Mouse (Mus musculus) CH12.LX (cell line): Measurements from ENCODE around the gene Palm2.

Source experiments
- CTCF ChIP-seq, 2 experiments: IDR thresholded peaks in 1 of 2; conservative IDR thresholded peaks in 1 of 2; 2 replicates each; pipeline ENCODE4 v1.5.1; 2011 to 2012; ENCODE audit warnings: low read depth in 2 of 2, low read length in 2 of 2, improper control_type of control experiment in 1 of 2, inconsistent platforms in 1 of 2, mild to moderate bottlenecking in 1 of 2, moderate library complexity in 1 of 2
- E2F4 ChIP-seq: IDR thresholded peaks from 2 replicates; pipeline ENCODE4 v1.6.1; 2011; ENCODE audit warnings: low read depth, low read length, improper control_type of control experiment; ENCODE audit not compliant: insufficient replicate concordance
- EP300 ChIP-seq: IDR thresholded peaks from 2 replicates; pipeline ENCODE4 v1.6.1; 2011; ENCODE audit warnings: low read length, improper control_type of control experiment
- JUND ChIP-seq: conservative IDR thresholded peaks from 2 replicates; pipeline ENCODE4 v1.6.1; 2011; ENCODE audit warnings: low read depth, low read length, improper control_type of control experiment
- MEF2A ChIP-seq: IDR thresholded peaks from 2 replicates; pipeline ENCODE4 v1.6.1; 2014; ENCODE audit warnings: low read depth, mild to moderate bottlenecking, inconsistent platforms, low read length, improper control_type of control experiment, borderline replicate concordance
- MYC ChIP-seq: IDR thresholded peaks from 2 replicates; pipeline ENCODE4 v1.6.1; 2011; ENCODE audit warnings: low read depth, mild to moderate bottlenecking, improper control_type of control experiment, low read length
- NRF1 ChIP-seq: IDR thresholded peaks from 2 replicates; pipeline ENCODE4 v1.6.1; 2014; ENCODE audit warnings: low read depth, mild to moderate bottlenecking, inconsistent platforms, low read length, improper control_type of control experiment, moderate library complexity
- POLR2A ChIP-seq: IDR thresholded peaks from 2 replicates; pipeline ENCODE4 v1.6.1; 2011; ENCODE audit warnings: low read depth, mild to moderate bottlenecking, improper control_type of control experiment, low read length
- TCF12 ChIP-seq: IDR thresholded peaks from 2 replicates; pipeline ENCODE4 v1.6.1; 2014; ENCODE audit warnings: low read depth, mild to moderate bottlenecking, inconsistent platforms, low read length, improper control_type of control experiment
- USF1 ChIP-seq: IDR thresholded peaks from 2 replicates; pipeline ENCODE4 v1.6.1; 2014; ENCODE audit warnings: low read depth, mild to moderate bottlenecking, inconsistent platforms, low read length, improper control_type of control experiment
- USF2 ChIP-seq: conservative IDR thresholded peaks from 2 replicates; pipeline ENCODE4 v1.6.1; 2011; ENCODE audit warnings: low read depth, low read length, improper control_type of control experiment
- ZC3H11A ChIP-seq: IDR thresholded peaks from 2 replicates; pipeline ENCODE4 v1.6.1; 2012; ENCODE audit warnings: low read depth, mild to moderate bottlenecking, inconsistent platforms, low read length, improper control_type of control experiment
- ZKSCAN1 ChIP-seq: IDR thresholded peaks from 2 replicates; pipeline ENCODE4 v1.6.1; 2012; ENCODE audit warnings: low read depth, inconsistent platforms, low read length, improper control_type of control experiment, borderline replicate concordance

GRCm38 (mm10) chr4:57656861-57657260 lies 222.8 kb downstream of the Palm2 start:
- TF ChIP-seq USF2 (no peak), MYC (no peak), EP300 (no peak), POLR2A (no peak), E2F4 (no peak), CTCF (conservative IDR thresholded peaks at IDR 0.05 in 1 of 2, IDR thresholded peaks at IDR 0.05 in 1 of 2; ENCODE audit: low read depth in 2 of 2, low read length in 2 of 2) (peak; percentile 5 to 39; a peak in 1 of 4 replicates), USF1 (no peak), JUND (no peak), ZKSCAN1 (no peak), MEF2A (no peak), ZC3H11A (no peak), TCF12 (no peak), NRF1 (no peak)
